Mouse (Mus musculus) liver, embryonic 14.5 days (tissue): ENCODE results near the gene Cntf. TPM values are rescaled to one million over a fixed set of nuclear protein-coding genes. Genes with fewer than 3 reads are reported as not detected.
"Not testable (repeated sequence)": the region's sequence is repeated elsewhere in the genome, so short reads cannot be mapped to it uniquely, and the experiment has no call there.

Experiments used
- ATAC-seq: fragments of 200-750 bp; cut with Nextera tagmentation; 2 replicates; pipeline ENCODE4 v1.8.0; 2017; ENCODE audit warnings: moderate number of reproducible peaks, mild to moderate bottlenecking, moderate library complexity; ENCODE audit not compliant: insufficient read depth
- DNase-seq, 3 experiments: peaks; one replicate each; pipeline ENCODE4 v3.0.0-alpha.2; 2012 to 2013; ENCODE audit warnings: low read depth in 3 of 3, low spot score in 3 of 3
- H3K27ac ChIP-seq: fragments of 300-500 bp; sonication (generic); 2 replicates; pipeline ENCODE4 v1.5.1; 2014; ENCODE audit warnings: moderate library complexity, mild to moderate bottlenecking, control low read depth, inconsistent platforms
- H3K27me3 ChIP-seq: fragments of 300-500 bp; sonication (generic); 2 replicates; pipeline ENCODE4 v1.6.1; 2014; ENCODE audit warnings: mild to moderate bottlenecking, low read length, moderate library complexity; ENCODE audit not compliant: control insufficient read depth, insufficient read depth
- H3K36me3 ChIP-seq: fragments of 300-500 bp; sonication (generic); replicated peaks from 2 replicates; pipeline ENCODE4 v1.6.1; 2014; ENCODE audit warnings: low read depth; ENCODE audit not compliant: control insufficient read depth, insufficient read depth
- H3K4me1 ChIP-seq, 2 experiments: fragments of 200-500 bp in 1 of 2; fragments of 300-500 bp in 1 of 2; sonication (generic) in 1 of 2; replicated peaks; 2 replicates each; pipeline ENCODE4 v1.6.1; 2012 to 2014; ENCODE audit warnings: antibody characterized with exemption in 1 of 2, inconsistent platforms in 1 of 2, low read length in 1 of 2; ENCODE audit not compliant: control insufficient read depth in 2 of 2, insufficient read depth in 2 of 2
- H3K4me2 ChIP-seq: fragments of 300-500 bp; sonication (generic); 2 replicates; pipeline ENCODE4 v1.6.1; 2014; ENCODE audit warnings: low read depth, mild to moderate bottlenecking, control low read depth, moderate library complexity
- H3K4me3 ChIP-seq, 2 experiments: fragments of 200-500 bp in 1 of 2; fragments of 300-500 bp in 1 of 2; sonication (generic) in 1 of 2; 2 replicates each; pipeline ENCODE4 v1.5.1; 2012 to 2014; ENCODE audit warnings: low read depth in 2 of 2, low read length in 2 of 2, mild to moderate bottlenecking in 2 of 2, control low read depth in 1 of 2, inconsistent platforms in 1 of 2, moderate library complexity in 1 of 2; ENCODE audit not compliant: insufficient read depth in 1 of 2
- H3K9ac ChIP-seq: fragments of 300-500 bp; sonication (generic); replicated peaks from 2 replicates; pipeline ENCODE4 v1.6.1; 2014; ENCODE audit warnings: mild to moderate bottlenecking, control low read depth, moderate library complexity
- H3K9me3 ChIP-seq: fragments of 300-500 bp; sonication (generic); 2 replicates; pipeline ENCODE4 v1.6.1; 2016; ENCODE audit warnings: low read length, mixed read lengths; ENCODE audit not compliant: control insufficient read depth
- CTCF ChIP-seq: IDR thresholded peaks from 2 replicates; pipeline ENCODE4 v1.5.1; 2016; ENCODE audit warnings: antibody characterized with exemption, low read depth, control low read depth
- EP300 ChIP-seq: IDR thresholded peaks from 2 replicates; pipeline ENCODE4 v1.6.1; 2016; ENCODE audit warnings: antibody characterized with exemption, low read depth
- WGBS: fragments of 180-500 bp; shearing (Covaris S2); extraction: QIAGEN DNeasy Blood & Tissue Kit; methylation state at CpG from one replicate; pipeline ENCODE4 v1.1.7; 2014; ENCODE audit not compliant: insufficient replicate concordance; 5-methylcytosine and 5-hydroxymethylcytosine counted together
- polyA plus RNA-seq, 2 experiments: library from polyadenylated mRNA; depleted of rRNA in 1 of 2; stranded (reverse) in 1 of 2; unstranded in 1 of 2; fragments of >200 nt; fragmentation: Nextera tagmentation in 1 of 2; extraction: Ambion mirVana in 1 of 2; gene quantifications; 2 replicates each; pipeline versions ENCODE4 v1.2.1 to v1.2.3; 2012 to 2014

Cntf gene
- polyA plus RNA-seq, 2 experiments, result 0.72 to 1.8 TPM

DNA sequence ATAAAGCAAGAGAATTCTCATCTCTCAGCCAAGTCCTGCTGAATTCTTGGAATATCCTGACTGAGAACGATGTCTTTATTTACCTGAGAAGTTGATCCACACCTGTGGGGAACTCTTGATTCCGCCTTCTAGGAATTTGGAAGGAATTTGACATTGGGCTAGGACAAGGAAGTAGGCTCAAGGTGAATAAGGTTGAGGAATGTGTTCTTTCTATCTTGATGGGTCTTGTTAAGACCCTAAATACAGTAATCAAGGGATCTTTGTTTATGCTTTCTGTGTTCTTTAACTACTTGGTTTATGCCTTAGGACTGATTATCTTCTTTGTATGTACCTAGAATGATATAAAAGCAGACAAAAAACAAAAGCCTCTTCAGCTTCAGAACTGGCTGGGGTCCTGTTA is 33.5 kb downstream of the Cntf start:
- Histone ChIP-seq H3K9ac (no peak overlapping the region), H3K4me3 (no peak overlapping the region), H3K4me2 (no peak overlapping the region), H3K27ac (no peak overlapping the region), H3K27me3 (no peaks in the 10 kb centered on the region), H3K9me3 (no peaks in the 10 kb centered on the region), H3K4me1 (no peaks in the 10 kb centered on the region), H3K36me3 (no peaks in the 10 kb centered on the region)
- DNase-seq, result no peak
- 53% methylated on average over 2 of the region's 2 CpGs for WGBS
- ATAC-seq, result no peak
- TF ChIP-seq CTCF (no peak), EP300 (no peak)

DNA sequence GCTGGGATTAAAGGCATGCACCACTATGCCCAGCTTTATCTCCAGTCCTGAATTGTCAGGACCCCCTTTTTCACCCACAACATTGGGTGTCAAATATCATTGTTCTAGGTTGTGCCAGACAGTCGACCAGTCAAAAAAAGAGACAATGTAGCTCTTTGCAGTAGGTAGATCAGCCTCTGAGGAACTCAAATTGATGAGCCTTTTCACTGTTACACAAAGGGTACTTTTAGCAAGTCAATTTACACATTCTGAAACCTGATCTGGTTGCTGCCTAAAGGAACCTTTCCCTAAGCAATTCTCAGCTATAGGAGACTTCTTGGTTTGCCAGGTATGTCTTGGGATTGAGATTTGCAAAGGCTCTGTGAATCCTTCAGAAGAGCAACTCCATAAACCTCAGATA is 34.4 kb downstream of the Cntf start:
- H3K9ac ChIP-seq, result no peak overlapping the region
- no peak overlapping the region for H3K27ac ChIP-seq
- WGBS, result 34% methylated on average over 1 of the region's 1 CpGs
- no peaks in the 10 kb centered on the region for H3K27me3 ChIP-seq
- no peaks in the 10 kb centered on the region for H3K36me3 ChIP-seq
- H3K4me1 ChIP-seq, result no peaks in the 10 kb centered on the region
- no peak overlapping the region for H3K4me3 ChIP-seq
- DNase-seq, result no peak
- ATAC-seq, result no peak
- no peak overlapping the region for H3K4me2 ChIP-seq
- no peaks in the 10 kb centered on the region for H3K9me3 ChIP-seq
- TF ChIP-seq EP300 (no peak), CTCF (no peak)

DNA sequence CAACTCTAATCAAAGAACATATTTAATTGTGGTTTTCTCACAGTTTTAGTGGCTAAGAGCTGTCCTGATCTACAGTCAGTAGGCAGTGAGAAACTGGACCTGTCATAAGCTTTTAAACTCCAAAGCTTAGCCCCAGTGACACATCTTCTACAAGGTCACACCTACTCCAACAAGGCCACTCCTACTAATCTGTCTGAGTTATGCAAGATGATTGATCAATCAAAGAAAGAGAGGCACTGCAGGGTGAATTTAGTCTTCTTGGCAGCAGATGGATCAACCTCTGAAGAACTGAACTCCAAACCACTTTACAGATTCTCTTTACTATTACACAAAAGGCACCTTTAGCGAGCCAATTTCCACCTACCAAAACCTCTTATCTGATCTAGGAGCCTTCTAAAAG is 39.6 kb downstream of the Cntf start:
- no peak overlapping the region for H3K4me3 ChIP-seq
- H3K9me3 ChIP-seq, result no peaks in the 10 kb centered on the region
- H3K27ac ChIP-seq, result no peak overlapping the region
- DNase-seq (no peak), ATAC-seq (no peak)
- 45% methylated on average over 1 of the region's 1 CpGs for WGBS
- no peak overlapping the region for H3K9ac ChIP-seq
- no peak for TF ChIP-seq EP300
- TF ChIP-seq CTCF, result no peak
- H3K27me3 ChIP-seq, result no peaks in the 10 kb centered on the region
- no peaks in the 10 kb centered on the region for H3K36me3 ChIP-seq
- H3K4me1 ChIP-seq, result no peaks in the 10 kb centered on the region
- no peak overlapping the region for H3K4me2 ChIP-seq

DNA sequence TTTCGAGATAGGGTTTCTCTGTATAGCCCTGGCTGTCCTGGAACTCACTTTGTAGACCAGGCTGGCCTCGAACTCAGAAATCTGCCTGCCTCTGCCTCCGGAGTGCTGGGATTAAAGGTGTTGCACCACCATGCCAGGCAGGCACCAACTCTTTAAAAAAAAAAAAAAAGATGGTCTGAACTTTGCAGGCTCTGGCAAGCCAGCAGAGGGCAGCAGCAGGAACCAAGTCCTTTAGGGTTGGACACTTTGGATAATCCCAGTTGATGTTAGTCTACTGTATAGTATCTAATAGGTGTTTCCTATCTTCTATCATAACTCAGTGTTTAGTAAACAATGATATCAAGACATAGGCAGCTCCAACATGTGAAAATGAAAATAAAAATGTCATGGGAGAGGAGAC is 43.1 kb downstream of the Cntf start:
- no peaks in the 10 kb centered on the region for H3K36me3 ChIP-seq
- ATAC-seq (no peak), DNase-seq (no peak)
- no peak overlapping the region for H3K27ac ChIP-seq
- no peak overlapping the region for H3K4me2 ChIP-seq
- WGBS, result 51% methylated on average over 2 of the region's 3 CpGs
- no peaks in the 10 kb centered on the region for H3K4me1 ChIP-seq
- H3K9ac ChIP-seq, result no peak overlapping the region
- no peak overlapping the region for H3K4me3 ChIP-seq
- TF ChIP-seq EP300 (no peak), CTCF (peak; percentile 44)
- H3K9me3 ChIP-seq, result no peaks in the 10 kb centered on the region
- H3K27me3 ChIP-seq, result no peaks in the 10 kb centered on the region

DNA sequence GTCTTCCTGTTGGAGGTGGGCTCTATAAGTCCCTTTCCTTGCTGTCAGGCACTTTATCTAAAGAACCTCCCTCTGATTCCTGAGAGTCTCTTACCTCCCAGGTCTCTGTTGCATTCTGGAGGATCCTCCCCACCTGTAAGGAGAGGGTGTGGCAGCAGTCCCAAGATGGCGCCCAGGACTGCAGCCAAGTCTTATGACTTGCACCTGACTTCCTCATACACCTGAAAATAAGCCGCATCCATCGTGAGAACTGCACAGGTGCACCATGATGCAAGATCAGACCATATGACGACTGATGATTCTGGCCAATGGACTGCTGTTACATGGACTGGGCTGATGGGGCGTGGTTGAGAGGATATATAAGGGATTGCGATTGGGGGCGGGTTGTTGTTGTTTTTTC is 43.8 kb downstream of the Cntf start:
- H3K9ac ChIP-seq, ATAC-seq: not testable (repeated sequence)

GRCm38 (mm10) chr19:12720919-12721318 is 44.5 kb downstream of the Cntf start:
- not testable (repeated sequence) for H3K36me3 ChIP-seq, ATAC-seq, H3K27ac ChIP-seq, H3K9ac ChIP-seq, DNase-seq, H3K4me3 ChIP-seq, H3K9me3 ChIP-seq, H3K27me3 ChIP-seq, H3K4me2 ChIP-seq, H3K4me1 ChIP-seq
- whole genome bisulfite sequencing, result 60% methylated on average over 5 of the region's 5 CpGs

More for the DNA sequence above, 43.8 kb downstream of the Cntf start:
- not testable (repeated sequence) for H3K9me3 ChIP-seq, H3K4me2 ChIP-seq, H3K27ac ChIP-seq, H3K27me3 ChIP-seq, H3K4me1 ChIP-seq, DNase-seq, H3K4me3 ChIP-seq, H3K36me3 ChIP-seq
- 70% methylated on average over 7 of the region's 7 CpGs for WGBS
